Mouse (Mus musculus): ENCODE results near the gene Gimap3. TPM values are rescaled to one million over a fixed set of nuclear protein-coding genes. Genes with fewer than 3 reads are reported as not detected.
A peak's percentile ranks its signal among the peaks of the same experiment; 100 is the strongest.

Gene Gimap3
- total RNA-seq (2021) = not detected

DNA sequence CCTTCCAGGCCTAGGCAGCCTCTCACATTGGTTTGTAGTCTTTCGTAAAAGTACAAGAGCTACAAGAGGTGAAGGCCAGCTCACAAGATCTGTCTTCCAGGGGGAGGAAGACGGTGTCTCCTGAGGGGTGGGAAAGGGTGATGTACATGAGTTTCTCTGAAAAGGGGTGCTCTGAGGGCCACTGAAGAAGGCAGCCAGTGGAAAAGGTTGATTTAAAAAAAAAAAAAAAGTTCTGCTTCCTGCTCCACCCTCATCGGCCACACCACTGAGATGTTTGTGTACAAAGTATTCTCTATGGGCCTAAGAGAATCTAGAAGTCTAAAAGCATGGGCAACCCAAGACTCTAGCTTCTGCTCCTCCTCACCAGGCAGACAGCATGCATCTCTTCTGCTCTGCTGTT is at the start of gene Gimap3:
Gene Gimap3 (minus strand): TSS at position 156 of the 400 bp plus-strand sequence.
- intact Hi-C loops (cut with DNase I) = loop anchor here (5.0 kb wide), 1 partner anchor 593 kb away; no protein-coding TSS in a partner anchor
- no peak for DNase-seq (ENCODE audit: extremely low spot score in 1 of 2, low spot score in 2 of 2)

DNA sequence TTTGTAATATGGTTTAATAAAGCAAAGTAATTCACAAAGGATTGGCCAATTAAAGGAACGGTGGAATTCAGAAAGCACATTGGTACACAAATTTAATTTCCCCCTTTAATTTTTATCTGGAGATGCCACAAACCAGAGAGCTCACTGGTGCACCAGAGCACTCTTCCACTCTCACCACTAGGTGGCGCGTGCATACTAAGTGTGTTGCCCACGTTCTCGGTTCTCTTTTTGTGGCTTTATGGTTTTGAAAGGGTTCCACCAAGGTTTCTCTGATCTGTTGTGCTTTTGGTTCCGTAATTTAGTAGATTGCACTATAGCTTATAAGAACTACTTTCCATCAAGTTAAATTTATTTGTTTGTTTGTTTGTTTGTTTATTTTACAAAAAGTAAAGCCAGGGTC is 47.2 kb upstream of the Gimap3 start:
- intact Hi-C loops (cut with DNase I) = loop anchor here (2.0 to 5.0 kb wide), 2 partner anchors 44 to 141 kb away; no protein-coding TSS in a partner anchor
- DNase-seq (ENCODE audit: extremely low spot score in 1 of 2, low spot score in 2 of 2) = peak; percentile 63 to 80

DNA sequence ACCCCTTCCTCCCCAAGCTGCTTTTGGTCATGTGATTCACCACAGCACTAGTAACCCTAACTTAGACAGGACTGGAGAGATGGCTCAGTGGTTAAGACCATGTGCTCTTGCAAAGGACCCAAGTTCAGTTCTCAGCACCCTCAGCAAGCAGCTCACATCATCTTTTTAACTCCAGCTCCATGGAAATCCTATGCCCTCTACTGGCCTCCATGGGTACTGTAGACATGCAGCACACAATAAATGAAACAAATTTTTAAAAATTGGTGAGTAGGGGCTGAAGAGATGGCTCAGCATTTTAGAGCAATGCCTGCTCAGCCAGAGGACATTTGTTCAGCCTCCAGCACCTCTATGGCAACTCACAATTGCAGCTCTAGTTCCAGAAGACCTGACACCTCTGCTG is 44.4 kb upstream of the Gimap3 start:
- intact Hi-C loops (cut with DNase I) = loop anchor here (5.0 kb wide), 1 partner anchor 47 kb away; no protein-coding TSS in a partner anchor
- no peak for DNase-seq (ENCODE audit: extremely low spot score in 1 of 2, low spot score in 2 of 2)

DNA sequence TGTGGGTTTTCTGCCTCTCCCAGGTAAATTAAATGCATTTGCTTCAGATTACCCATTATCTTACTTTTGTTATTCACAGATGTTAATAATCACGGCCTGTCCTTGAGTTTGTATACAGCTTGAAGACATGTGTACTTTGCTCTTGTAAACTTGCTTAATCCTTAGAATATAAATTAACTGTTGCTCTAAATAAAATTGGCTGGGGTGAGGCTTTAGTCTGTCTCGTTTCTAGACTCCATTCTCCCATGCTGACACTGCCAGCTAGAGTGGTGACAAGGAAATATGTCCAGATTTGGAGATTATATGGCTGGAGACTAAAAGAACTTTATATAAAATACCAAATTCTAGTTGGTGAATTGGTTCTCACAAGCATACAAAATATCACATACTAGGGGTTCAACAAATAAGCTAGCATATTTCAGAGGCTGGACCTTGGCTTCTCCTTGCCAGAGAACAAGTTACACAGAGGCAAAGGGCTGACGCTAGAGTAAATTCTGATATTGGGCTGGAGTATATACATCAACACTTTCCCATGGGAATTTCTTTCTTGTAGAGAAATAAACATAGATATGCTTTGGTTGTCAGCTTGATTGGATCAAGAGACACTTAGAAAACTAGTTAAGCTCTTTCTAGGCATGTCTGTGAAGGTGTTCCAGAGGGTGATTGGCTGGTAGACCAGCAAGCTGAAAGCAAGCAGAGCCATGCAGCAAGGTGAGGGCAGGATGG is 39.0 kb upstream of the Gimap3 start:
- intact Hi-C loops (cut with DNase I) = no loop called here
- no peak for DNase-seq (ENCODE audit: extremely low spot score in 1 of 2, low spot score in 2 of 2)

DNA sequence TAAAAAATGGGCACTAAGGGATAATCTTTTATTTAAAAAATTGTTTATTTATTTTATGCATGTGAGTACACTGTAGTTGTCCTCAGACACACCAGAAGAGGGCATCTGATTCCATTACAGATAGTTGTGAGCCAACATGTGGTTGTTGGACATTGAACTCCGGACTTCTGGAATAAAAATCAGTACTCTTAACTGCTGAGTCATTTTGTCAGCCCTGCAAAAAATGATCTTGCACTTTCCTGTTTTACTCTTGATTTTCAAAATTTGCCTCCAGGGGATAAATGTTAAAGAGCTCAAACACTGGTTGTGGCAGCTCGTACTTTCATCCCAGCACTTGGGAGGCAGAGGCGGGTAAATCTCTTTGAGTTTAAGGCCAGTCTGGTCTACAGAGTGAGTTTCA is 36.1 kb upstream of the Gimap3 start:
- intact Hi-C loops (cut with DNase I) = no loop called here
- DNase-seq (ENCODE audit: extremely low spot score in 1 of 2, low spot score in 2 of 2) = no peak

DNA sequence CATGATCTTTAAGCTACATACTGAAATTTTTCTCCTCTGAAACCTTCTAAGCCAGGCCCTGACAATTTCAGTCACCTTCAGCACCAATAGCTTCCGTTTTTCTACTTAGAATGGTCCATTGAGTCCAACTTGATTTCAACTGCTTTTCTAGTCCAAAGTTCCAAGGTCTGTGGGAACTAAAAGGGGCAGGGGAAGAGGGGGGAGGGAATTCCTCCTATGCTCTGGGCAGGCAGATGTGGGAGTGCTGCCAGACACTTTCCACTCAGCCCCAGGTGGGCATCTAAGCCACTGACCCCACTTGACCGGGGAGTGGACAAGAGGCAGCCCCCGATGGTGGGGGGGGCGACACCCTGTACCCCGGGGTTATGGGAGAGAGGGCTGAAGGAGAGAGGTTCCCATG is 33.7 kb upstream of the Gimap3 start:
- intact Hi-C loops (cut with DNase I) = no loop called here
- no peak for DNase-seq (ENCODE audit: extremely low spot score in 1 of 2, low spot score in 2 of 2)

DNA sequence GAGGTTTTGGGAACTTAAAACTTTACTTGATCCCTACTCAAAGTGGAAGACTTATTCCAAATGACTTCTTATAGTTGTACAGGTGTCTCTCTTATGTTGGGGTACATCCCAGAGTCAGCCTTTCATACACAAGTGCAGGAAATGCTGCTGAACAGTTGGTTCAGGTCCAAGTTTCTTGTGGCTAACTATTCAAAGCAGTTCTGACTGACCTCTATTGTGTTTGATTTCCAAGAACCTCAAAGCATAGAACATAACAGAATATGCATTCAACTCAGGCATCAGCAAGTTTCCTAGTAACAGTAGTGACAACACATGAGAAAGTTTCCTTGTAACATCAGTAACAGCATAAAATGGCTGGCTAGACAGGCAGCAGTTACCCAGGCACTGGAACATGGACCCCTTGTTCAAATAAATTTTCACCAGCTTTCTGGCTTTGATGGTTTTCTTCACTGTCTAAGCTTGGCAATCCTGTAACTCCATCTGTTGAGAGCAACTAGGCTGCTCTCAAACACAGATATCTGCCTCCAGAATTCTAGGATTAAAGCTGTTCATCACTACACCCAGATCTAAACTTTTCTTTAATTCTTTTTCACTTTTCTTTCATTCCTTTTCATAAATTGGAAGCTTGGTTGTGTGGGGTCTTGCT is 32.9 kb upstream of the Gimap3 start:
- intact Hi-C loops (cut with DNase I) = no loop called here
- no peak for DNase-seq (ENCODE audit: extremely low spot score in 1 of 2, low spot score in 2 of 2)

DNA sequence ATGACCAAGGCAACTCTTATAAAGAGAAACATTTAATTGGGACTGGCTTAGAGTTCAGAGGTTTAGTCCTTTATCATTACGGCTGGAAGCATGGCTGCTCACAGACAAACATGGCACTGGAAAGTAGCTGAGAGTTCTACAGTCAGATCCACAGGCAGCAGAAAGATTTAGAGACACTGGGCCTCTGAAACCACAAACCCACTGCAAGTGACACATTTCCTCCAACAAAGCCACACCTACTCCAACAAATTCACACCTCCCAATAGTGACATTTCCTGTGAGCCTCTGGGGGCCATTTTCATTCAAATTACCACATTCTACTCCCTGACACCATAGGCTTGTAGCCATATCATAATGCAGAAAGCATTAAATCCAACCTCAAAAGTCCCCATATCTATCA is 31.2 kb upstream of the Gimap3 start:
- intact Hi-C loops (cut with DNase I) = no loop called here
- DNase-seq (ENCODE audit: extremely low spot score in 1 of 2, low spot score in 2 of 2) = no peak

DNA sequence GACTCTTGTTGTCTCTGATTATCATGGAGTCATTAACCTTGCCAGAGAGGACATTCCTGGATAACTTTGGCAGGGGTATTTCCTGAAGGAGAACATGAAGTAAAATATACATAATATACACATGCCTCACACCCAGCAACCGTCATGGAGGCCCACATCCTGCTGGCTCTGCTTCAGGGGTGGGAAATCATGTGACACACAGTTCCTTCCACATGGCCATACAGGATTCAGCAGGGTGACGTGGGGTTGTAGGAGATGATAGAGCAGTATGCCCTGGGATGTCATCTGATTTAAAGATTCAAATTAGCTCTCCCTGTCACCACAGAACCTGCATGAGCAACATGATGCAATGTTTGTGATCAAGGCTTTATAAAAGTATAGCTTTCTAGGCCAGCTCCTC is 17.2 kb upstream of the Gimap3 start:
- no peak for DNase-seq (ENCODE audit: extremely low spot score in 1 of 2, low spot score in 2 of 2)
- intact Hi-C loops (cut with DNase I) = no loop called here

DNA sequence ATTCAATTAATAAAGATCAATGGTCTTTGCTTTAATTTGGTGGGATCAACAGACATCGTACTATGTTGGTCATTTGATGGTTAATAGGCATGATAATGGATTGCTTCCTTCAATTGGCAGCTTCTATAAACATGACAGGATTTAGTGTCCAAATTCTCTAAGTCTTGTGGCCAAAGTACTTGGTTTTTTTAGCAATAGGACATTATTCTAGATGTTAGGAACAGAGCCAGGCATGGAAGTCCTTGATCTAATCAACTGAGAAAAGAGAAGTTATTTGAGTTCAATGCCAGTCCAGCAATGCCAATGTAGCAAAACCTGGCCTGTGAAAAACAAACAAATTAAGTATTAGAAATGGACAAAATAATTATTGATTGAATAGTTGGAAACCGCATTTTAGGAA is 14.9 kb upstream of the Gimap3 start:
- intact Hi-C loops (cut with DNase I) = no loop called here
- DNase-seq (ENCODE audit: extremely low spot score in 1 of 2, low spot score in 2 of 2) = no peak

DNA sequence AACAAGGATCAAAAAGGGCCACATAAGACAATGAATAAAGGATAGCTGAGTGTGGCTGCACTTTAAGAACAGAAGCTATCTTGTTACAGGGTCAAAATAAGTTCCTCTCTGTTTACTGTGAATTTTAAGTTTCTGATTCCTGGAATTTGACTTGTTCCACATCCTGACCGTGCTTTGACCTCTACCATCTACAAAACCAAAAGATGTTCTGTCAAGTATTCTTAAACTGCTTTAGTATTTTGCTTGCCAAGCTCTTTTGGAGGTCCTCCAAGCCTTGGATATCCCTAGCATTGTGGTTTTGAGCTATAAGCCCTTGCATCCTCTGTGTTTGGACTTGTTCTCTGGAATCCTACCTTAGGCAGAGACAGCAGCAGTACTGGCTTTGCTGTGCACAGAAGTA is 14.5 kb upstream of the Gimap3 start:
- intact Hi-C loops (cut with DNase I) = no loop called here

DNA sequence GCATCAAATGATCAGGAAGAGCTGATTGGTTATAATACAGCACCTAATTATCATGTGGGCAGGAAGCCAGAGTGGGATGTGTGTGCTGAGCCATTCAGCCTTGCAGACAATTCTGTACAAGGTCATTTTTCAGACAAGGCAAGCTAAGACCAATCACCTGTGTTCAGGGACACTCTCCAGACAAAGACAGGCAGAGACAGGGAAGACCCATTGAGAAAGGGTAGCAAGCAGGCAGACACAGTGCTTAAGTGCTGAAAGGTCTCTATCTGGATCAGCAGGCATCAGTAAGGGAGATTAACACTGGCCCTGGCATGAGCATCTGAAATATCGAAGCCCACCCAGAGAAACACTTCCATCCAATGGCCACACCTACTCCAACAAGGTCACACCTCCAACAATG is 13.8 kb upstream of the Gimap3 start:
- no peak for DNase-seq (ENCODE audit: extremely low spot score in 1 of 2, low spot score in 2 of 2)
- intact Hi-C loops (cut with DNase I) = no loop called here

More for the DNA sequence above, 14.5 kb upstream of the Gimap3 start:
- DNase-seq (ENCODE audit: extremely low spot score in 1 of 2, low spot score in 2 of 2) = no peak

DNA sequence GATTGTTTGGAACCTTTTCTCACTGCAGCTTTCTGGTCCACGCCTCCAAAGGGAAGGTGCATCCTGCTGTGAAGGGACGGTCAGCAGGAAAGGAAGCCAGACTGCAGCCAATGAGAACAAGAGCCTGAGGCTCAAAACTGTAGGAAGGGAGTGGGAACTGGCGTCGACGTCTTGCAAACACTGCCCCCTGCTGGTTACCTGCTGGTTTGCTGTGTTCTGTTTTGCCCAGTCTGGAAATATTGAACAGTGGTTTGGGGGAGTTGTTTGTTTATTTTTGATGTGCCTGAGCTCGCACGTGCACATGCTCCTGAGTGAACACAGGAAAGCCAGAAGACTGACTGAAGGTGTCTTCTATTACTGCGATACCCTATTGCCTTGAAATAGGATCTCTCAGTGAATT is 1.4 kb upstream of the Gimap3 start:
- peak; percentile 54 to 84 for DNase-seq (ENCODE audit: extremely low spot score in 1 of 2, low spot score in 2 of 2)
- intact Hi-C loops (cut with DNase I) = loop anchor here (2.0 to 5.0 kb wide), 2 partner anchors 127 to 595 kb away; no protein-coding TSS in a partner anchor

DNA sequence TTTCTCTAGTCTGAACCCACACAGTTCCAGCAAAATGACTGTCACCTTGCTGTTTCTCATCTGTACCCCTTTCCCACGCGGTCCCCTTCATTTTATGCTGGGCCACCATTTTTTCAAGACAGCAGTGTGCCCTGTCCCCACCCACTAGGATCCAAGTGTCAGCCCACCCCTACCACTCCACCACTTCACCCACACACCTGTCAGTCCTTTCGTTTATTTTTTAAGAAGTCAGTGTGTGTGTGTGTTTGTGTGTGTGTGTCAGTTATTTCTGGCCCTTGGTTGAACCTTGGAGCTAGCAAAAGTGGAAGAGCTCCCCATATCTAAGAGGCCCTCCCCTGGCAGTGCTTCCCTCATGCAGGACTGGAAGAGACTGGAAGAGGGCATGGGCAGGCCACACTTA is 1.7 kb downstream of the Gimap3 start:
- no peak for DNase-seq (ENCODE audit: extremely low spot score in 1 of 2, low spot score in 2 of 2)
- intact Hi-C loops (cut with DNase I) = no loop called here

DNA sequence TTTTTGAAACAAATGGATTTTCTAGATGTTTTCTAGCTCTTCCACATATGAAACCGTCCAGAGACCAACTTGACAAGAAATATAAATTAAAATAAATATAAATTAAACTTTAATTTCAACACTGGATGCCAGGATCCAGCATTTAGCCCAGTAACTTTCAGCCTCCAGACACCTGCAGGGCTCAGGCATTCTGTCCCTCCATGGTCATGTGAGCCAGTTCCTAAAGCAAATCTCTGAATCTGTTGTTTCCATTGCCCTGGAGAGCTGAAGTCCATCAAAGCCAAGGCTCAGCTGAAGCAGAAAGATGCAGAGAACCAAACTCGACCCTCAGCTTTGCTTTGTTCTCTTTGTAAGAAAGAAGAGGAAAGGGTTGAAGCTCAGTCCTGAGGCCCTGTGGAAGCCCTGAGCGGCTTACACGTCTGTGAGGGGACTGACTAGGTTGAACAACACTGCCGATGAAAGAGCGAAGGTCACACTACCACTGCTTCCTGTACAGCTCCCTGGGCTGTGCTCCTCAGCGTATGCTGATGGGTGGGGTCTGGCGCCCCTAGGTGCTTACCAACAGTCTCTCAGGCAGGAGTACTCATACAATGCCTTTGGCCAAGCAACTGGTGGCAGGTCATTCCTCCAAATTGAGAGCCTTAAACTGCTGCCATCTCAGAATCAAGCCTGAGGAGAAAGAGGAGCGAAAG is 2.3 kb downstream of the Gimap3 start:
- no peak for DNase-seq (ENCODE audit: extremely low spot score in 1 of 2, low spot score in 2 of 2)
- intact Hi-C loops (cut with DNase I) = no loop called here

DNA sequence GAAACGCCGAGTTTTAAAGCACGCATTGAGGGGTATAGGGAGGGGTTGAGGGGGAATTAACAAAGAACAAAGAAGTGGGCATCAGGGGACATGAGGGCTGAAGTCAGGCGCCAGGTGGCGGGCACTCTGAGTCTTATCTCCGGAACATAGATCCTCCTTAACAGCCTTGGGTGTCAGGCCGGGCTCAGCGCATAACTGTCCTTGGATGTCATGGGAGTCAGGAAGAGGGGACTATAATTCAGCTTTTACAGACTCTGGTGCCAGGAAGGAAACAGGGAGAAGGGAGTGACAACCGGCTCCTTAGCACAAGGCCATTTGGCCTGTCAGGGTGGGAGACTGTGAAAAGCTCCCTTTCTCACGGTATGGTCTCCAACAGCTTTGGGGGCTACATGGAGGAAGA is 6.2 kb downstream of the Gimap3 start:
- no peak for DNase-seq (ENCODE audit: extremely low spot score in 1 of 2, low spot score in 2 of 2)
- intact Hi-C loops (cut with DNase I) = no loop called here

DNA sequence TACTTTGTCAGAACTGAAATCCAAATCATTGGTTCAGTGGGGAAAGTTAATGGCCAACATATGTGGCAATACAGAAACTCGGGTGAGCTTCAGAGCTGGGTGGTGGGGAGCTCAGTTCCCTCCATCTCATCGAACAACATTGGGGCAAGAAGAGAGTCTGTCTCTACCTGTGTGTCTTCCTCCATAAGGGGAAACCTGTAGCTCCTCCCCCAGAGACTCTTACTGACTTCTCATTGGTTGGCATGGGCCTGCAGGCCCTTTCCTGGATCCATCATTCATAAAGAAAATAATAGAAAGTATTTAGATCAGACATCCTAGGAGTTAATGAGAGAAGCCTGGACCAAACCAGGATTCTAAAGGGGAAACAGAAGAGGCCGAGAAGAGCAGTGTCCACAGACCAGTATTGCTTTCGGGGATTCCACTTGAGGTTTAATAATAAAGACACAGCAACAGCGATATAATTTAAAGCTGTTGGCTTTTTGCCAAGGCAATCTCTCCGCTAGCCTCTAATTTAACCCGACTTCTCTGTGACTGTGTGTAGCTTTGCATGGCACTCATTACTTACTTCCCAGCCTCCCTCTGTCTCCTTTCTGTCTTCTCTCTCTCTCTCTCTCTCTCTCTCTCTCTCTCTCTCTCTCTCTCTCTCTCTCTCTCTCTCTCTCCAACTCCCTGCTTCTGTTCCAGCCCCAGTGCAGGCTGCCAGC is 6.9 kb downstream of the Gimap3 start:
- intact Hi-C loops (cut with DNase I) = no loop called here
- DNase-seq (ENCODE audit: extremely low spot score in 1 of 2, low spot score in 2 of 2) = no peak

DNA sequence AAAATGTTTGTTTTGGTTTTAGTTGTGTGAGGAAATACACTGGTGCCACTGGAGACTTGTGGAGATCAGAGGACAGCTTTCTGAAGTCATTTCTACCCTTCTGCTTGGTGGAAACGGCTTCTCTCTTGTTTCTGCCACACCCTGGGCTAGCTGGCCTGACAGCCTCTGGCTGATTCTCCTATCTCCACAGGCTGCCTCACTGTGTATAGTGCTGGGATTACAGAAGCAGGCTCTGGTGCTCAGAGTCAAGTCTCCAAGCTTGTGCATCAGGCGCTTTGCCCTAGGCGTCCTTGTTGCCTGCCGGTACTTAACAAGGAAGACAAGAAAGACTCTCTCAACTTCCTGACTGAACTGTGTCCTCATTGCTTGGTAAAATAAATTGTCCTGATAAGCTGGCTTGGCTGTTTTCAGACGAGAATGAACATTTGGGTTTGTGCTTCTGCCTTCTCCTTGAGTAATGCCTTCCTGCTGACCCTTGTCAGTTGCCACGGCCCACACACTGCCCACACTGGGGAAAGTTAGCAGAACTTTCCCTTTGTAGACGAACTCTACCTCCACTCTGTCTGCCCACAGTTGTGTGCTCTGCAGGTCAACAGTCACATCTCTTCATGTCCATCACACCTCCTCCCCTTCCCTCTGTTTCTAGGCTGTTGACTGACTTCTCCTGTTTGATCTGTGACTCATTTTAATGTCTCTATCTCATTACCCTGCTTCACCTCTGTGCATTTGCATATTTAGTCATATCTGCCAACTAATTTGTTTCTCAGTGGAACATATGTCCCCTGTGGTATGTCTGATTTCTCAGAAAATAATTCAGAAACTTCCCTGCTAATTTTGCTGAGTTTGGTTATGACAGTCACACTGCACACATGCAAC is 23.3 kb downstream of the Gimap3 start:
- DNase-seq (ENCODE audit: extremely low spot score in 1 of 2, low spot score in 2 of 2) = no peak
- intact Hi-C loops (cut with DNase I) = loop anchor here (10.0 kb wide), 1 partner anchor 207 kb away; no protein-coding TSS in a partner anchor
